Mouse (Mus musculus): Measurements from ENCODE around the gene Clcn7. TPM values are rescaled to one million over a fixed set of nuclear protein-coding genes. Genes with fewer than 3 reads are reported as not detected.
"Not testable (repeated sequence)": the region's sequence is repeated elsewhere in the genome, so short reads cannot be mapped to it uniquely, and the experiment has no call there.

The Clcn7 gene
- polyA plus RNA-seq, 1 experiment from 2014 or later, result 9.9 TPM

DNA sequence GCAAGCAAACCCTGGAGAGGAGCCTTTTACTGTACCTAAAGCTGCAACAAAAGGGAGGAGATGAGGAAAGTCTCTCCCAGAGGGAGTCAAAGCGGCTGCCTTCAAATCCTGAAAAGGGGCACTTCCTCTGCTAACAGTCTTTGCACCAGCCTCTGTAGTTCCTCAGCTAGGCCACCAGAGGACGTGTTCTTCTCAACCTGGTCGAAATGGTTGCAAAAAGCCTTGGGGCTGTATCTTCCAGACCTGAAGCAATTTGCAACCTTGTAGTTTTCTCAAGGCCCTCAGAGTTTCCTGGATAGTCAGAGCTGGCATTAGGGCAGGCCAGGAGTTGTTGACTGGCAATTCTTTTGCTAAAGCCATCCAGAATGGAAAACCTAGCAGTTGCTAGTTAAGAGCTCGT lies 15.9 kb upstream of the Clcn7 start:
- Histone ChIP-seq H3K4me1 (ENCODE audit: control insufficient read depth, low read depth, low read length) (peaks cover 21% of the 10 kb centered on the region), H3K4me2 (ENCODE audit: low read depth, low read length) (no peak overlapping the region), H3K9me3 (replicated peaks; ENCODE audit: control insufficient read depth, low read length) (no peaks in the 10 kb centered on the region), H3K9ac (ENCODE audit: low read depth, low read length) (no peak overlapping the region), H3K27ac (ENCODE audit: low read length) (no peak overlapping the region), H3K4me3 (ENCODE audit: low read depth, low read length) (no peak overlapping the region), H3K27me3 (ENCODE audit: control insufficient read depth, insufficient read depth, low read depth, low read length) (no peaks in the 10 kb centered on the region), H3K36me3 (ENCODE audit: control insufficient read depth, insufficient read depth) (no peaks in the 10 kb centered on the region)
- no peak for ATAC-seq (ENCODE audit: low read depth)
- WGBS (ENCODE audit: insufficient replicate concordance), result 27% methylated on average over 4 of the region's 4 CpGs

- Histone ChIP-seq H3K27ac (ENCODE audit: low read length) (no peak within 1 kb of the TSS), H3K4me1 (ENCODE audit: control insufficient read depth, low read depth, low read length) (peaks cover 17% of the 10 kb centered on the region), H3K27me3 (ENCODE audit: control insufficient read depth, insufficient read depth, low read depth, low read length) (no peaks in the 10 kb centered on the region), H3K9ac (ENCODE audit: low read depth, low read length) (no peak within 1 kb of the TSS), H3K4me3 (ENCODE audit: low read depth, low read length) (no peak within 1 kb of the TSS), H3K36me3 (ENCODE audit: control insufficient read depth, insufficient read depth) (no peaks in the 10 kb centered on the region), H3K9me3 (replicated peaks; ENCODE audit: control insufficient read depth, low read length) (no peaks in the 10 kb centered on the region), H3K4me2 (ENCODE audit: low read depth, low read length) (no peak within 1 kb of the TSS)
- no peak for ATAC-seq (ENCODE audit: low read depth)
- 13% methylated on average over 3 of the region's 3 CpGs for WGBS (ENCODE audit: insufficient replicate concordance)
Measured at GRCm38 (mm10) chr17:25120406-25120805, 12.8 kb upstream of the Clcn7 start, which contains the start of gene Ptx4. TSS of gene Ptx4 (plus strand) at chr17:25120760.

GRCm38 (mm10) chr17:25123979-25124378 lies 9.2 kb upstream of the Clcn7 start:
- WGBS (ENCODE audit: insufficient replicate concordance), result 23% methylated on average over 7 of the region's 7 CpGs
- Histone ChIP-seq H3K4me3 (ENCODE audit: low read depth, low read length) (no peak overlapping the region), H3K27me3 (ENCODE audit: control insufficient read depth, insufficient read depth, low read depth, low read length) (no peaks in the 10 kb centered on the region), H3K9ac (ENCODE audit: low read depth, low read length) (no peak overlapping the region), H3K27ac (ENCODE audit: low read length) (no peak overlapping the region), H3K36me3 (ENCODE audit: control insufficient read depth, insufficient read depth) (no peaks in the 10 kb centered on the region), H3K4me2 (ENCODE audit: low read depth, low read length) (no peak overlapping the region), H3K9me3 (replicated peaks; ENCODE audit: control insufficient read depth, low read length) (no peaks in the 10 kb centered on the region), H3K4me1 (ENCODE audit: control insufficient read depth, low read depth, low read length) (peaks cover 37% of the 10 kb centered on the region)
- ATAC-seq (ENCODE audit: low read depth), result no peak

- H3K9ac ChIP-seq (ENCODE audit: low read depth, low read length); H3K4me2 ChIP-seq (ENCODE audit: low read depth, low read length); H3K36me3 ChIP-seq (ENCODE audit: control insufficient read depth, insufficient read depth); H3K27me3 ChIP-seq (ENCODE audit: control insufficient read depth, insufficient read depth, low read depth, low read length); H3K9me3 ChIP-seq (replicated peaks; ENCODE audit: control insufficient read depth, low read length); H3K4me3 ChIP-seq (ENCODE audit: low read depth, low read length): not testable (repeated sequence)
- WGBS (ENCODE audit: insufficient replicate concordance), result 45% methylated on average over 3 of the region's 3 CpGs
- ATAC-seq (ENCODE audit: low read depth), result 0 out of 2 replicates have a peak, but pooled peaks have one; percentile 35
- H3K4me1 ChIP-seq (ENCODE audit: control insufficient read depth, low read depth, low read length), result peaks cover 33% of the 10 kb centered on the region
- peak overlapping the region; percentile 59; the same call in 1 of the 2 replicates for H3K27ac ChIP-seq (ENCODE audit: low read length)
Measured at GRCm38 (mm10) chr17:25125442-25126060, 7.6 kb upstream of the Clcn7 start.

DNA sequence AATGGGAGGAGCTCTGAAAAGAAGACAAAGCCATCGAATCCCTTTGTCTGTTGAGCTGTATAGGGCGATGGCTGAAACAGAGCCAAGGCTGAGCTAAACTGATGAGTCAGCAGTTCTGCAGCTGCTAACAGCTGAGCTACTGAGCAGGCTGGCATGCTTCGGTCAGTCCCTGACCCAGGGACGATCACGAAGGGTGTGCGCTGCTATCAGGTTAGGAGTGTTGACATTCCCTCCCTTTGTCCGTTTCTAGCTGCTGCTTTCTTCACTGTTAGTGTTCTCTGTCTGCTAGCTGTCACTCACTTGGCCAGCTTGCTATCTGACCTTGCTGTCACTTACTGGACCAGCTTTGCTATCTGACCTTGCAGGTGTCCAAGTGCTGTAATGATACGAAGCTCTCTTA lies 6.1 kb upstream of the Clcn7 start:
- H3K27ac ChIP-seq (ENCODE audit: low read length), result peak overlapping the region; percentile 91
- H3K4me3 ChIP-seq (ENCODE audit: low read depth, low read length), result peak overlapping the region; percentile 13
- no peaks in the 10 kb centered on the region for H3K36me3 ChIP-seq (ENCODE audit: control insufficient read depth, insufficient read depth)
- H3K27me3 ChIP-seq (ENCODE audit: control insufficient read depth, insufficient read depth, low read depth, low read length), result no peaks in the 10 kb centered on the region
- peaks cover 33% of the 10 kb centered on the region for H3K4me1 ChIP-seq (ENCODE audit: control insufficient read depth, low read depth, low read length)
- H3K9me3 ChIP-seq (replicated peaks; ENCODE audit: control insufficient read depth, low read length), result no peaks in the 10 kb centered on the region
- peak overlapping the region; percentile 44 for H3K4me2 ChIP-seq (ENCODE audit: low read depth, low read length)
- 12% methylated on average over 8 of the region's 8 CpGs for WGBS (ENCODE audit: insufficient replicate concordance)
- peak; percentile 86 for ATAC-seq (ENCODE audit: low read depth)
- H3K9ac ChIP-seq (ENCODE audit: low read depth, low read length), result peak overlapping the region; percentile 34

DNA sequence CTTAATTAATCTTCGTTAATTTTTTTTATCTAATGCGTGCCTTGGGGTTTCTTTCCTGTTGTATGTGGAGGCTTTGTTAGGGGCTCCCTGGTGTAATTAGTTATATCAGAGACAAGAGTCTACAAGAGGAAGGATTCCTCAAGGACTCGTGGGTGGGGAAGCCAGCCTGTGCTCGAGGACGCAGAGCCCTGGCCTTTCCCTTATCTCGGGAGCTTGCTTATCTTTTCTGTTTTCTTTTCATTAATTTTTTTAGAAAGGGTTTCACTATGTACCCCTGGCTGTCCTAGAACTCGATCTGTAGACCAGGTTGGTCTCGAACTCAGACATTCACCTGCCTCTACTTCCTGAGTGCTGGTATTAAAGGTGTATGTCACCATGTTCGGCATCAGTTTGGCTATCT lies 5.5 kb upstream of the Clcn7 start:
- peaks cover 33% of the 10 kb centered on the region for H3K4me1 ChIP-seq (ENCODE audit: control insufficient read depth, low read depth, low read length)
- peak overlapping the region; percentile 44 for H3K4me2 ChIP-seq (ENCODE audit: low read depth, low read length)
- no peaks in the 10 kb centered on the region for H3K9me3 ChIP-seq (replicated peaks; ENCODE audit: control insufficient read depth, low read length)
- no peaks in the 10 kb centered on the region for H3K27me3 ChIP-seq (ENCODE audit: control insufficient read depth, insufficient read depth, low read depth, low read length)
- ATAC-seq (ENCODE audit: low read depth), result peak; percentile 54
- H3K27ac ChIP-seq (ENCODE audit: low read length), result peak overlapping the region; percentile 91
- peak overlapping the region; percentile 34 for H3K9ac ChIP-seq (ENCODE audit: low read depth, low read length)
- WGBS (ENCODE audit: insufficient replicate concordance), result 28% methylated on average over 9 of the region's 9 CpGs
- H3K4me3 ChIP-seq (ENCODE audit: low read depth, low read length), result no peak overlapping the region; the same call in none of the 2 replicates
- no peaks in the 10 kb centered on the region for H3K36me3 ChIP-seq (ENCODE audit: control insufficient read depth, insufficient read depth)

DNA sequence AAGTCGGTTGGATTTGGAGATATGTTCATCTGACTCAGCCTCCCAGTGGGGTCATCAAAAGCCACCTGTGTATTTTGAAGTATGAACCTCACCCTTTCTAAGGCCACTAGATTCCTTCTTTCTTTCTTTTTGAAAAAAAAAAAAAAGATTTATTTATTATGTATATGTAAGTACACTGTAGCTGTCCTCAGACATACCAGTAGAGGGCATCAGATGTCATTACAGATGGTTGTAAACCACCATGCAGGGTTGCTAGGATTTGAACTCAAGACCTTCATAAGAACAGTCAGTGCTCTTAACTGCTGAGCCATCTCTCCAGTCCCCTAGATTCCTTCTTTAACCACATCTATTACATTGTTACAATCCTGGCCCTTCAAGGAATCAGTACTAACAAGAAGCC lies 3.1 kb upstream of the Clcn7 start:
- Histone ChIP-seq H3K4me3 (ENCODE audit: low read depth, low read length) (no peak overlapping the region), H3K27me3 (ENCODE audit: control insufficient read depth, insufficient read depth, low read depth, low read length) (no peaks in the 10 kb centered on the region), H3K4me2 (ENCODE audit: low read depth, low read length) (no peak overlapping the region), H3K9me3 (replicated peaks; ENCODE audit: control insufficient read depth, low read length) (no peaks in the 10 kb centered on the region), H3K27ac (ENCODE audit: low read length) (no peak overlapping the region), H3K9ac (ENCODE audit: low read depth, low read length) (no peak overlapping the region), H3K36me3 (ENCODE audit: control insufficient read depth, insufficient read depth) (no peaks in the 10 kb centered on the region), H3K4me1 (ENCODE audit: control insufficient read depth, low read depth, low read length) (peaks cover 44% of the 10 kb centered on the region)
- no peak for ATAC-seq (ENCODE audit: low read depth)
- WGBS (ENCODE audit: insufficient replicate concordance), result 88% methylated on average over 1 of the region's 1 CpGs

- Histone ChIP-seq H3K9me3 (replicated peaks; ENCODE audit: control insufficient read depth, low read length) (no peaks in the 10 kb centered on the region), H3K27ac (ENCODE audit: low read length) (no peak overlapping the region), H3K4me2 (ENCODE audit: low read depth, low read length) (no peak overlapping the region), H3K36me3 (ENCODE audit: control insufficient read depth, insufficient read depth) (no peaks in the 10 kb centered on the region), H3K4me1 (ENCODE audit: control insufficient read depth, low read depth, low read length) (peaks cover 15% of the 10 kb centered on the region), H3K9ac (ENCODE audit: low read depth, low read length) (no peak overlapping the region), H3K27me3 (ENCODE audit: control insufficient read depth, insufficient read depth, low read depth, low read length) (no peaks in the 10 kb centered on the region), H3K4me3 (ENCODE audit: low read depth, low read length) (no peak overlapping the region)
- ATAC-seq (ENCODE audit: low read depth), result no peak
- 78% methylated on average over 6 of the region's 6 CpGs for WGBS (ENCODE audit: insufficient replicate concordance)
Measured at GRCm38 (mm10) chr17:25135622-25136021, 2.4 kb downstream of the Clcn7 start.

GRCm38 (mm10) chr17:25138803-25139202 lies 5.6 kb downstream of the Clcn7 start:
- Histone ChIP-seq H3K4me3 (ENCODE audit: low read depth, low read length) (no peak overlapping the region), H3K4me2 (ENCODE audit: low read depth, low read length) (no peak overlapping the region), H3K36me3 (ENCODE audit: control insufficient read depth, insufficient read depth) (no peaks in the 10 kb centered on the region), H3K27me3 (ENCODE audit: control insufficient read depth, insufficient read depth, low read depth, low read length) (no peaks in the 10 kb centered on the region), H3K27ac (ENCODE audit: low read length) (no peak overlapping the region), H3K4me1 (ENCODE audit: control insufficient read depth, low read depth, low read length) (peaks cover 10% of the 10 kb centered on the region), H3K9me3 (replicated peaks; ENCODE audit: control insufficient read depth, low read length) (no peaks in the 10 kb centered on the region), H3K9ac (ENCODE audit: low read depth, low read length) (no peak overlapping the region)
- no peak for ATAC-seq (ENCODE audit: low read depth)
- WGBS (ENCODE audit: insufficient replicate concordance), result 75% methylated on average over 1 of the region's 1 CpGs

Measured in liver, embryonic 16.5 days (tissue).